Mouse (Mus musculus): ENCODE data around the gene Zfp51.
"Not testable (repeated sequence)": the region's sequence is repeated elsewhere in the genome, so short reads cannot be mapped to it uniquely, and the experiment has no call there.

Gene Zfp51

GRCm38 (mm10) chr17:21450138-21450704 lies at the start of gene Zfp51:
Gene Zfp51 (plus strand): TSS chr17:21450374.
- DNase-seq = peak; percentile 87

GRCm38 (mm10) chr17:21422664-21423599 lies 27.2 kb upstream of the Zfp51 start, which contains the start of gene Zfp54:
Gene Zfp54 (plus strand): TSS chr17:21423227.
- peak; percentile 40 for DNase-seq

GRCm38 (mm10) chr17:21438806-21439400 lies 11.3 kb upstream of the Zfp51 start:
- not testable (repeated sequence) for DNase-seq

GRCm38 (mm10) chr17:21449669-21450068 lies 505 bp upstream of the Zfp51 start:
- DNase-seq = peak; percentile 65

- DNase-seq = no peak
Measured at GRCm38 (mm10) chr17:21463550-21463949, 13.4 kb downstream of the Zfp51 start.

- DNase-seq = no peak
Measured at GRCm38 (mm10) chr17:21472032-21472652, 22.0 kb downstream of the Zfp51 start.

- no peak for DNase-seq
Measured at GRCm38 (mm10) chr17:21472653-21473307, 22.6 kb downstream of the Zfp51 start.

GRCm38 (mm10) chr17:21473362-21474190 lies 23.4 kb downstream of the Zfp51 start:
- no peak for DNase-seq

- DNase-seq = not testable (repeated sequence)
Measured at GRCm38 (mm10) chr17:21474729-21475128, 24.6 kb downstream of the Zfp51 start.

- DNase-seq = not testable (repeated sequence)
Measured at GRCm38 (mm10) chr17:21475290-21475689, 25.1 kb downstream of the Zfp51 start.

GRCm38 (mm10) chr17:21476351-21476750 lies 26.2 kb downstream of the Zfp51 start:
- not testable (repeated sequence) for DNase-seq

GRCm38 (mm10) chr17:21478103-21478777 lies 28.1 kb downstream of the Zfp51 start:
- DNase-seq = not testable (repeated sequence)

- DNase-seq = peak; percentile 86
Measured at GRCm38 (mm10) chr17:21488760-21489499, 38.8 kb downstream of the Zfp51 start, which contains the start of gene Zfp53. Gene Zfp53 (plus strand): TSS chr17:21488998.

- DNase-seq = no peak
Measured at GRCm38 (mm10) chr17:21489500-21490001, 39.4 kb downstream of the Zfp51 start.

- DNase-seq = no peak
Measured at GRCm38 (mm10) chr17:21501365-21501764, 51.2 kb downstream of the Zfp51 start.

GRCm38 (mm10) chr17:21504524-21504923 lies 54.4 kb downstream of the Zfp51 start:
- DNase-seq = no peak

- no peak for DNase-seq
Measured at GRCm38 (mm10) chr17:21506258-21506657, 56.1 kb downstream of the Zfp51 start.

GRCm38 (mm10) chr17:21509756-21510155 lies 59.6 kb downstream of the Zfp51 start:
- DNase-seq = no peak
